Mouse (Mus musculus): ENCODE data around the gene Nid2. TPM values are rescaled to one million over a fixed set of nuclear protein-coding genes. Genes with fewer than 3 reads are reported as not detected.
A peak's percentile ranks its signal among the peaks of the same experiment; 100 is the strongest.

Gene Nid2
- total and polyA plus RNA-seq, 2 experiments from 2014 or later, result 18.5 to 26.8 TPM

- Histone ChIP-seq H3K27me3 (ENCODE audit: insufficient read depth, low read length) (no peaks in the 10 kb centered on the region), H3K36me3 (ENCODE audit: insufficient read depth) (no peaks in the 10 kb centered on the region)
- whole genome bisulfite sequencing, result 86% methylated on average over 10 of the region's 10 CpGs
Observed at GRCm38 (mm10) chr14:19759277-19760193, 8.5 kb downstream of the Nid2 start.

GRCm38 (mm10) chr14:19760721-19761120, 9.7 kb downstream of the Nid2 start:
- no peak for ATAC-seq
- H3K4me2 ChIP-seq (ENCODE audit: low read depth), result no peak overlapping the region
- no peak overlapping the region for H3K4me3 ChIP-seq (ENCODE audit: low read depth, low read length)

More at GRCm38 (mm10) chr14:19759277-19760193, 8.5 kb downstream of the Nid2 start:
- DNase-seq (no peak), ATAC-seq (no peak)
- Histone ChIP-seq H3K4me1 (ENCODE audit: insufficient read depth) (no peaks in the 10 kb centered on the region), H3K9me3 (ENCODE audit: low read length) (no peaks in the 10 kb centered on the region), H3K27ac (ENCODE audit: low read depth, low read length) (no peak overlapping the region), H3K4me3 (ENCODE audit: low read depth, low read length) (no peak overlapping the region), H3K9ac (no peak overlapping the region), H3K4me2 (ENCODE audit: low read depth) (no peak overlapping the region)
- TF ChIP-seq CTCF (IDR thresholded peaks at IDR 0.05; ENCODE audit: low read depth), result no peak

GRCm38 (mm10) chr14:19762014-19762413, 10.9 kb downstream of the Nid2 start:
- H3K4me3 ChIP-seq (ENCODE audit: low read depth, low read length), result no peak overlapping the region
- ATAC-seq (no peak), DNase-seq (no peak)
- H3K27ac ChIP-seq (ENCODE audit: low read depth, low read length), result no peak overlapping the region
- TF ChIP-seq CTCF (IDR thresholded peaks at IDR 0.05; ENCODE audit: low read depth), result no peak
- no peaks in the 10 kb centered on the region for H3K9me3 ChIP-seq (ENCODE audit: low read length)
- no peaks in the 10 kb centered on the region for H3K27me3 ChIP-seq (ENCODE audit: insufficient read depth, low read length)
- no peaks in the 10 kb centered on the region for H3K36me3 ChIP-seq (ENCODE audit: insufficient read depth)
- no peak overlapping the region for H3K4me2 ChIP-seq (ENCODE audit: low read depth)
- H3K4me1 ChIP-seq (ENCODE audit: insufficient read depth), result no peaks in the 10 kb centered on the region
- no peak overlapping the region for H3K9ac ChIP-seq
- WGBS, result 70% methylated on average over 4 of the region's 4 CpGs

More at GRCm38 (mm10) chr14:19760721-19761120, 9.7 kb downstream of the Nid2 start:
- H3K27ac ChIP-seq (ENCODE audit: low read depth, low read length), result no peak overlapping the region
- H3K9ac ChIP-seq, result no peak overlapping the region
- WGBS, result 22% methylated on average over 7 of the region's 7 CpGs
- no peak for DNase-seq
- no peak for TF ChIP-seq CTCF (IDR thresholded peaks at IDR 0.05; ENCODE audit: low read depth)
- no peaks in the 10 kb centered on the region for H3K36me3 ChIP-seq (ENCODE audit: insufficient read depth)
- no peaks in the 10 kb centered on the region for H3K4me1 ChIP-seq (ENCODE audit: insufficient read depth)
- no peaks in the 10 kb centered on the region for H3K27me3 ChIP-seq (ENCODE audit: insufficient read depth, low read length)
- H3K9me3 ChIP-seq (ENCODE audit: low read length), result no peaks in the 10 kb centered on the region

- 33% methylated on average over 8 of the region's 8 CpGs for WGBS
- H3K27me3 ChIP-seq (ENCODE audit: insufficient read depth, low read length), result no peaks in the 10 kb centered on the region
- H3K9me3 ChIP-seq (ENCODE audit: low read length), result no peaks in the 10 kb centered on the region
- H3K27ac ChIP-seq (ENCODE audit: low read depth, low read length), result no peak overlapping the region
- no peaks in the 10 kb centered on the region for H3K4me1 ChIP-seq (ENCODE audit: insufficient read depth)
- H3K4me3 ChIP-seq (ENCODE audit: low read depth, low read length), result no peak overlapping the region
- peak; percentile 26 for DNase-seq
- TF ChIP-seq CTCF (IDR thresholded peaks at IDR 0.05; ENCODE audit: low read depth), result no peak
- H3K36me3 ChIP-seq (ENCODE audit: insufficient read depth), result no peaks in the 10 kb centered on the region
- no peak overlapping the region for H3K4me2 ChIP-seq (ENCODE audit: low read depth)
- no peak overlapping the region for H3K9ac ChIP-seq
- peak; percentile 43 for ATAC-seq
Observed at GRCm38 (mm10) chr14:19763527-19763926, 12.5 kb downstream of the Nid2 start.

- no peaks in the 10 kb centered on the region for H3K27me3 ChIP-seq (ENCODE audit: insufficient read depth, low read length)
- ATAC-seq (no peak), DNase-seq (no peak)
- no peak overlapping the region for H3K27ac ChIP-seq (ENCODE audit: low read depth, low read length)
- H3K9me3 ChIP-seq (ENCODE audit: low read length), result no peaks in the 10 kb centered on the region
- no peak overlapping the region for H3K9ac ChIP-seq
- no peaks in the 10 kb centered on the region for H3K4me1 ChIP-seq (ENCODE audit: insufficient read depth)
- no peak for TF ChIP-seq CTCF (IDR thresholded peaks at IDR 0.05; ENCODE audit: low read depth)
- H3K4me2 ChIP-seq (ENCODE audit: low read depth), result no peak overlapping the region
- H3K4me3 ChIP-seq (ENCODE audit: low read depth, low read length), result no peak overlapping the region
- WGBS, result 78% methylated on average over 8 of the region's 8 CpGs
- H3K36me3 ChIP-seq (ENCODE audit: insufficient read depth), result no peaks in the 10 kb centered on the region
Observed at GRCm38 (mm10) chr14:19764331-19764730, 13.3 kb downstream of the Nid2 start.

- no peaks in the 10 kb centered on the region for H3K4me1 ChIP-seq (ENCODE audit: insufficient read depth)
- ATAC-seq (peak; percentile 61), DNase-seq (no peak)
- H3K36me3 ChIP-seq (ENCODE audit: insufficient read depth), result no peaks in the 10 kb centered on the region
- no peak overlapping the region for H3K4me2 ChIP-seq (ENCODE audit: low read depth)
- no peaks in the 10 kb centered on the region for H3K9me3 ChIP-seq (ENCODE audit: low read length)
- no peaks in the 10 kb centered on the region for H3K27me3 ChIP-seq (ENCODE audit: insufficient read depth, low read length)
- no peak overlapping the region for H3K9ac ChIP-seq
- no peak for TF ChIP-seq CTCF (IDR thresholded peaks at IDR 0.05; ENCODE audit: low read depth)
- H3K4me3 ChIP-seq (ENCODE audit: low read depth, low read length), result no peak overlapping the region
- no peak overlapping the region for H3K27ac ChIP-seq (ENCODE audit: low read depth, low read length)
- WGBS, result 55% methylated on average over 9 of the region's 9 CpGs
Observed at GRCm38 (mm10) chr14:19765539-19766379, 14.7 kb downstream of the Nid2 start.

- H3K27ac ChIP-seq (ENCODE audit: low read depth, low read length), result no peak overlapping the region
- no peak overlapping the region for H3K4me2 ChIP-seq (ENCODE audit: low read depth)
- H3K4me3 ChIP-seq (ENCODE audit: low read depth, low read length), result no peak overlapping the region
- H3K9ac ChIP-seq, result no peak overlapping the region
- H3K9me3 ChIP-seq (ENCODE audit: low read length), result no peaks in the 10 kb centered on the region
- DNase-seq (no peak), ATAC-seq (no peak)
- no peaks in the 10 kb centered on the region for H3K36me3 ChIP-seq (ENCODE audit: insufficient read depth)
- no peaks in the 10 kb centered on the region for H3K27me3 ChIP-seq (ENCODE audit: insufficient read depth, low read length)
- no peak for TF ChIP-seq CTCF (IDR thresholded peaks at IDR 0.05; ENCODE audit: low read depth)
- WGBS, result 37% methylated on average over 1 of the region's 1 CpGs
- no peaks in the 10 kb centered on the region for H3K4me1 ChIP-seq (ENCODE audit: insufficient read depth)
Observed at GRCm38 (mm10) chr14:19766380-19766649, 15.2 kb downstream of the Nid2 start.

Measured in forebrain, postnatal 0 days (tissue).